Mouse (Mus musculus): Measurements from ENCODE around the gene Ppa2.

GRCm38 (mm10) chr3:133335166-133335565, 25.3 kb downstream of the Ppa2 start:
- TF ChIP-seq POLR2A (IDR thresholded peaks at IDR 0.05; ENCODE audit: control insufficient read depth in 1 of 2, insufficient read depth in 1 of 2, low read depth in 1 of 2, low read length in 2 of 2, poor library complexity in 1 of 2): no peak
- no peak for TF ChIP-seq CTCF (IDR thresholded peaks at IDR 0.05 in 2 of 3, conservative IDR thresholded peaks at IDR 0.05 in 1 of 3; ENCODE audit: control insufficient read depth in 1 of 3, insufficient read depth in 1 of 3, low read depth in 2 of 3, low read length in 3 of 3, poor library complexity in 1 of 3, severe bottlenecking in 1 of 3)
- TF ChIP-seq CHD1 (IDR thresholded peaks at IDR 0.05; ENCODE audit: low read depth, low read length): no peak
- TF ChIP-seq MAFK (IDR thresholded peaks at IDR 0.05; ENCODE audit: borderline replicate concordance, low read depth, low read length): no peak
- no peak for TF ChIP-seq E2F4 (IDR thresholded peaks at IDR 0.05; ENCODE audit: borderline replicate concordance, low read depth, low read length)
- no peak for TF ChIP-seq MAX (IDR thresholded peaks at IDR 0.05; ENCODE audit: low read length)
- TF ChIP-seq CHD2 (IDR thresholded peaks at IDR 0.05; ENCODE audit: low read length): no peak
- TF ChIP-seq TCF12 (IDR thresholded peaks at IDR 0.05; ENCODE audit: low read depth, low read length): no peak
- TF ChIP-seq MYB (IDR thresholded peaks at IDR 0.05; ENCODE audit: low read depth, low read length): no peak
- TF ChIP-seq ZKSCAN1 (IDR thresholded peaks at IDR 0.05; ENCODE audit: low read depth, low read length): no peak
- no peak for TF ChIP-seq KAT2A (conservative IDR thresholded peaks at IDR 0.05; ENCODE audit: low read depth, low read length)

All from MEL (cell line).